Mouse (Mus musculus): Measurements from ENCODE around the gene Sptb.

Sptb gene

DNA sequence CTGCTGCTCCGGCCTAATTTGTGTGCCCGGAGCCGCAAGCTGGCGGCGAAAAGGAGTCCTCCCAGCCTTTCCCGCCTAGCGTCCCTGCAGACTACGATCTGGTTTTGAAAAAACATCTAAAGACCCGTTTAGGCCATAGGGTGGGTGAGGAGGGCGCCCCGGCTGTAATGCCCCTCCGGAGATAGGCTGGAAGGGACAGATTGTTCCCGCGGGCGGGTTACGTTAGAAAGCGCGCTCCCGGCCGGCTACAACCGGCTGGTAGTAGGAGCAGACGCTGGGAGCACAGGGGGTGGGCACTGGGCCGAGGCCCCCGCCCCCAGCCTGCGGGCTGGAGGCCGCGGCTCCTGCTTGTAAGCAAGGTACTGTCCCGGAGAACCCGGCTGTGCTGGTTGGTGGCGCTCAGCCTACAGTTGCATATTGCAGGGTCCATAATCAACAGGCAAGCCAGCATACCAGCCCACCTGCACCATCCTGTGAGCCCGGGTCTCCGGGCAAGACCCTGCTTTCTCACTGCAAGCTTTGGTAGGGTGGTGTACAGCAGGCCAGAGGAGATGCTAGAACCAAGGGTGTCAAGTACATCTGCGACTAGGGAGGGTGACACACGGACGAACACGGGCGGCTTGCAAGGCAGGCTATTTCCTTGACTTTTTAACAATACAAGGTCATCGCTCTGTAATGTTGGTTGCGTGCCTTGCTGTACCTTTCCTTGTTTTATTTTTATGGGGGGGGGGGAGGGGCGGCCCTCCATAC lies at the start of gene Sptb:
Gene Sptb, minus strand, starts transcription at position 197 of the 750 bp plus-strand sequence.
- DNase-seq, result peak; percentile 61

- DNase-seq, result peak; percentile 9
Observed at GRCm38 (mm10) chr12:76752652-76753318, 42.4 kb upstream of the Sptb start.

- no peak for DNase-seq
Observed at GRCm38 (mm10) chr12:76750866-76751459, 40.6 kb upstream of the Sptb start.

DNA sequence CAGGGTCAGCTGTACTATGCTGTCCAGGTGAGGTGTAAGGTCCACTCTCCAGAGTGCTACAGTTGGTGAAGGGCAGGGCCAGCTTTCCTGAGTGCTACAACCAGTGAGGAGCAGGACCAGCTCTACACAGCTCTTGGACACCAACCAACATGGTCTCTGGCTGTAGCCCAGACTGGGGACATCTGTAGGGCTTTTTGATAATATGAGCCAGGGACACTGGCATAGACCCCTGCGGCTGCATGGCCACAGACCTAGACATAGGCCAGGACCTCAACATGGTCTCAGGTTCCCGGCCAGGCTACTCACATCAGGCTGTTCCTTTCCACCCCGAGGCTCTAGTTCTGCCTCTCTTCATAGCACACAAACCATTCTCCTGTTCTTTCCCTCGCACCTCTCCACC lies 17.6 kb upstream of the Sptb start:
- no peak for DNase-seq

DNA sequence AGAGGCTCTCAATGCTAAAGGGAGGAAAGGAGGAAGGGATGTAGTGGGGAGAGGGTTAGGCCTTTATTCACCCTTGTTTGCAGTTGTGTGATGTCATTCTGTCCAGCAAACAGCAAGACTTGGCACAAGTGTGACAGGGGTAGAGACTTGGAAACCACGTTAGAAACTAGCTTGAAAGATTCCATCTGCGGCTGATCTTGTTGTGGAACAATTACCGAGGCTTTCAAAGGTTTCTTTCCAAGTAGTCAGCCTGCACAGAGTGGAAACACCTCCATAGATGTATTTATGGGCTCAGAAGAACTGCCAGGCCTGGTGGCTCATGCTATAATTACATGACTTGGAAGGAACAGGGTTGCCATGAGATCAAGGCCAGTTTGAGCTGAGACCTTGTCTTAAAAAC lies 11.7 kb upstream of the Sptb start:
- DNase-seq, result no peak

- DNase-seq, result no peak
Observed at GRCm38 (mm10) chr12:76720572-76720971, 10.2 kb upstream of the Sptb start.

- DNase-seq, result no peak
Observed at GRCm38 (mm10) chr12:76718384-76718783, 8.0 kb upstream of the Sptb start.

DNA sequence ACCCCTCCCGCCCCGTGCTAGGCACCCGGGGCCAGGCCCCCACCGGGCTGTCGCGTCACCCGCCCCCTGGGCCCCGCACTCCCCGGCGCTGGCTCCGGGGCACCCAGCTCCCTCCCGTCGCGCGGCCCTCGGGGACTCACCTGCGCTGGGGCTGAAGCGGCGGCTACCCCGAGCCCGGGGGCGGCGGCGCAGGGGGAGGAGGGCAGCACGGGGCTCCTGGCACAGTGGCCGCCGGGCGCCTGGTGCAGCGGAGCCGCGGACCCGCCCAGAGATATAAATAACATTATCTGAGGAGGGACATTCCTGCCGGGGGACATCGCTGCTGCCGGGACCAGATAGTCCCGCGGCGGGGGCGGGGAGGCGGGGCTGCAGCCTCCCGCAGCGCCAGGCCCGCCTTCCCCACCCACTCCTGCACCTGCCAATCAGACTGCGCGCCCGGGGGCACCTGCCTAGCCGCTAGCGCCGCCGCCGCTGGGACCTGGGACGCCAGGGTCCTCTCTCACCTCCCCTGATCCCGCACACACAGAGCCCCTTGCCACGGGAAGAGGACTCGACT lies 474 bp downstream of the Sptb start:
- DNase-seq, result peak; percentile 71

GRCm38 (mm10) chr12:76708956-76709794 lies 1.2 kb downstream of the Sptb start:
- DNase-seq, result peak; percentile 41

GRCm38 (mm10) chr12:76708181-76708580 lies 2.2 kb downstream of the Sptb start:
- no peak for DNase-seq

GRCm38 (mm10) chr12:76696380-76696935 lies 13.9 kb downstream of the Sptb start:
- no peak for DNase-seq

- no peak for DNase-seq
Observed at GRCm38 (mm10) chr12:76695773-76696172, 14.6 kb downstream of the Sptb start.

- DNase-seq, result peak; percentile 43
Observed at GRCm38 (mm10) chr12:76694801-76695505, 15.4 kb downstream of the Sptb start.

DNA sequence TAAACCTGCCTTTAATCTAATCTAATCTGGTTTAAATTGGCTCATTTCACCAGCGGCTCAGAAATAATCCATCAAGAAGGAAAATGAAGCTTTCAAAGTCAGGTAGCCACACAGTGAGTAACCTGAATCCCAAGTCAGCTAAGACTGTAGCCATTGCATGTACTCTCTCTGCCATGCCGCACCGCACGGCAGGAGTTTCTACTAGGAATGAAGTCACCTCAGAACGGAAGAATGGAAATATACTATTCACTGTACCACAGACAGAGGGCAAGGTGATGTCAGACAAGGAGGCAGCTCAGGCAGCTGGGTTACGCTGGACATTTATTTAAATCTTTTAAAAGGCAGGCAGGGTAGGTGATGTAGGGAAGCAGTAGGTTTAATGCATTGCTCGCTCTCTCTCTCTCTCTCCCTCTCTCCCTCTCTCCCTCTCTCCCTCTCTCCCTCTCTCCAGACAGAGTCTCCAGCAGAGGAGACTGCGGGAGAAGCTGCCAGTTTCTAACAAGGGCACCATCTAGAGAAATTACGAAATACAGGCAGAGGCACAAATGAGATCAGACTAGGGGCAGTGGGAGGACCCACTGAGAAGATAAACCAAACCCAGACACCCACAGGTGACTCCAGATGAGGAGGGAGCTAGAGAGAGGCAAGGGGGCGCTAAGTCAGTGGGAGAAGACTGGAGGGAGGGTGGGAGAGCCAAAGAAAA lies 22.7 kb downstream of the Sptb start:
- no peak for DNase-seq

DNA sequence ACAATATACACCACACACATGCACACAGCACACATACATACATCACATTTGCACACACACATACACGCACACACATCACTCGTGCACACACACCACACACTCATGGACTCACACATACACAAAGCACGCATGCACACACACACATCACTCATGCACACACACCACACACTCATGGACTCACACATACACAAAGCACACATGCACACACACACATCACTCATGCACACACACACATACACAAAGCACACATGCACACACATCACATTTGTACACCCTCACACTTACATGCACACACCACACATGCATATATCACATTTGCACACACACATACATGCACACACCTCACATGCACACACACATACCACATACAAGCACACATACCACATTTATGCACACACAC lies 24.7 kb downstream of the Sptb start:
- no peak for DNase-seq

DNA sequence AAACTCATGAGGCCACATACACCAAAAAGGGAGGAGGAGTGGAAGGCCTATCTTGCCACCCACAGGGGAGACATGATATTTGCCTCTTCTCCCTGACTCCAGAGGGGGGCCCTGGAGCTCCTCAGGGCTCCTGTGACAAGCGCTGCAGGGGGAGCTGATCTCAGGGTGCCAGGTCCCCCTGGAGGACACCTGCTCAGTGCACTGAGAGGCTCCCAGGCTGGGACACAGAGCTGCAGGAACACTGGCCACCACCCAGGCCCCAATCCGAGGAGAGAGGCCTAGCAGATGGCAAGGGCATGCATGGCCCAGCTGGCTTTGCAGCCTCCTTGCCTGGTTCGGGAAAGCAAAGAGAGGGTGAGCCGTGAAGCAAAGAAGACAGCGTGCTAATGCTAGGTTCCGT lies 25.9 kb downstream of the Sptb start:
- DNase-seq, result no peak

DNA sequence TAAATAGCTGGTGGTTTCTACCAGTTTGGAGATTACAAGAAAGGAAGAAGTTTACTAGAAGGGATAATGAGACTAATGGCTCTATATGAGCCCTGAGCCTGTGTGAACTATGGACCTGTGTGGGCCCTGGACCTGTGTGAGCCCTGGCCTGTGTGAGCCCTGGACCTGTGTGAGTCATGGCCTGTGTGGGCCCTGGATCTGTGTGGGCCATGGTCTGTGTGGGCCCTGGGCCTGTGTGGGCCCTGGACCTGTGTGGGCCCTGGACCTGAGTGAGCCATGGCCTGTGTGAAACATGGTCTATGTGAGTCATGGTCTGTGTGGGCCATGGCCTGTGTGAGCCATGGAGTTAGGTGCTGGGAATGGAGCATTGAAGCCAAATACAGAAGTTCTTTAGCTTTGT lies 28.4 kb downstream of the Sptb start:
- no peak for DNase-seq

DNA sequence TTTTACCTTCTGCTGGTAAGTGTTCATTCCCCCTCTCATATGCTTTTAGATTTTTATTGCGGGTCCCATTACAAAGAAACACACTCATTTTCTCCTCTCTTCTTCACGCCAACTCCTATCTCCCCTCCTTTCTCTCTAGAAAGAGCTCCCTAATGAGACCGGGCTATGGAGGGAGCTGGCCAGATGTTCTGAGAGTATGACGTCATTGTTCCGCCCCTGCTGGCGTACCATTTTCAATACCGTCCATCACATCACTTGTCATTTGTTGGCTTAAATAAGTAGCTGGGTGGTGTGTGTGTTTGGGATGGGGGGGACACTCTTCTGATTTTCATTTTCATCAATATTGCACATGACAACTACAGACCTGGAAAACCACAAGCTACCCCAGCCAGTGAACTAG lies 33.3 kb downstream of the Sptb start:
- no peak for DNase-seq

DNA sequence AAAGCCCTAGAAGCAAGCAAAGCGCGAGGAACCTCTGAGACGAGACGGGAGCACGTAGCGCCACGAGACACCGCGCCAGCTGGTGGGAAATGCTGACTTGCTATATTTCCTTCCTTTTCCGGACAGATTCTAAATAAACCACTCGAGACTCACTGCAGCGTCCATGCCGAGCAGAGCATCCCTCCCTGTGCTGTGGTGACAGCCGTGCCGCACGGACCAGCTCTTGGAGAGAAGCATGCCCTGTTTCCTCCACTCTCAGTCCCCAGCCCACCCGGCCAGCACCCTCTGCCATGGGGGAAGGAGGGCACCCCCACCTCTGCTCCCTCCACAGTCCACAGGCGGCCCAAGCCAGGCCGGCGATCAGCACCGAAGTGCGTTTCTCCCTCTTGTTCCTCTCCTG lies 33.9 kb downstream of the Sptb start:
- no peak for DNase-seq

DNA sequence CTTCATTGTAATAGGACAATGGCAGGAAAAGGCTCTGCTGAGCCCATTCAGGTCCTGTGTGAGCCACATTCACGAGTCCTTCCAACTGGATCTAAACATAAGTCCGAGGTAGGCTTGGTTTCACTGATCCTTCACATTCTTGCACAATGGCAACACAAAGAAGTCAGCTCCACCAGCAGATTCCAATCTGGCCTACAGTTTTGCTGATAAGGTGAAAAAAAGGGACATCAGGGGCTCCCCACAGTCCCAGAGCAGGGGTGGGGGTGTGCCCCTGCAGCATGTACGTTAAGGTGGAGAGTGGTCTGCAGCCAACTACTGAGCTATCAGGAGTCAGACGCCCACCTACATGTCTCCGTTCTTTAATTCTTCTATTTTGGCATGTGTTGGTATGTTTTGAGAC lies 35.0 kb downstream of the Sptb start:
- no peak for DNase-seq

GRCm38 (mm10) chr12:76673794-76674222 lies 36.5 kb downstream of the Sptb start:
- DNase-seq, result no peak

All from kidney, adult 18-20 months (tissue).